Mouse (Mus musculus): ENCODE measurements around the gene Entpd8.

The Entpd8 gene

DNA sequence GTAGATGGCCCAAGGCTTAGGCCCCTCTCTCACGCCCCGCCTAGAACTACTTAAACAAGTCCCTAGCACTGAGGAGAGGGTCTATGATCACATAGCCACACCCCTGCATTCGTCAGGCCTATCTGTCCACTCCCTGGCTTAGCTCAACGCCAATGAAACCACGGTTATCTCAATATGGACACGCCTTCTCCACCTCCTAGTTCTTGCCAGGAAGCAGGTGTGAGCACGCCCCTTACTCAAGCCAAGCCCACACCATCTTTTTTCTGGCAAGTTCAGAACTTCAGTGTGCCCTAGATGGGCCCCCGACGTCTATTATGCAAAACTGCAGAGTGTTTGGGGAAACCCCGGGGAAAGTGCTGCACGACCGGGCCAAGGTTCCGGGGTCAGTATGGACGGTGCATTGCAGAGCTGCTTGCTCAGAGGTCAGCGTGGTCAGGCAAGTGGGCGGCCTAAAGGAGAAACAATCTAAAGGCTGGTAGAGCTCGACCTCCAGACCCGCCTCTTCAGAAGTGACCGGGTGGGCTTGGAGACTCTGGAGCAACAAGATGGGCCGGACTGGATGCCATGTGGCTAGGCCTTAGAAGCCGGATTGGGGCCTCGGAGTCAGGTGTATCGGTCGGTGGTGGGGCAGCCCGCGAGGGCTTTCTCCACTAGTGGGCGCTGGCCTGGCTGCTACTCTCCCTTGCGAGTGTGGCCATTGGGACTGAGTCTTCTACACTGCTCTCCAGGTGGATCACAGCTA lies 15.2 kb downstream of the Entpd8 start, which contains the start of gene Noxa1:
TSS of gene Noxa1 (minus strand) at position 41 of the 742 bp plus-strand sequence.
- no peak for DNase-seq (ENCODE audit: low read depth, low spot score)

DNA sequence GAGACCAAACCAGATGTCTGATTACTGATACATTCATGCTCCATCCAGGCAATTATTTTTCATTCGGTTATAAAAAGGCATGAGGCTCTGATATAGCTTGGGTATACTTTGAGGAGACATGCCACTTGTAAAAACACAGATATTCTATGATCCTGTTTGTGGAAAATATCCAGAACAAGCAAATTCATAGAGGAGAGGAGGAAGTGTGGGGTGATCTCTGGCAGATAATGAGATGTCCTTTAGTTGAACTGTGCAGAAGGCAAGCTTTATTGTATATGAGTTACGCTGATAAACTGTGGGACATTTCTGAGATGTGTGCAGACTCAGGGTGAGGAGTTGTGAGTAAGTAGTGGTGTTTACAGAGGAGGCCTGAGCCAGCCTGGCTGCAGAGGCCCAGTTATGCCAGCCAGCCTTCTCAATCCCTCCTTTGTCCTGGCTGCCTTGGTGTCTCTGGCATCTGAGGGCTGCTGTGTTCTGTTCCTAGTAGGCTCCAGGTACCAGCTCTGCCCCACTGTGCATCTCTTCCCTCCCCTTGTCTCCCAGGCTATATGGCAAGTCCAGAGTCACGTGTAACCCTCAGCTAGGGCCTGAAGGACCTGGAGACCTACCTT lies 18.0 kb downstream of the Entpd8 start:
- no peak for DNase-seq (ENCODE audit: low read depth, low spot score)

DNA sequence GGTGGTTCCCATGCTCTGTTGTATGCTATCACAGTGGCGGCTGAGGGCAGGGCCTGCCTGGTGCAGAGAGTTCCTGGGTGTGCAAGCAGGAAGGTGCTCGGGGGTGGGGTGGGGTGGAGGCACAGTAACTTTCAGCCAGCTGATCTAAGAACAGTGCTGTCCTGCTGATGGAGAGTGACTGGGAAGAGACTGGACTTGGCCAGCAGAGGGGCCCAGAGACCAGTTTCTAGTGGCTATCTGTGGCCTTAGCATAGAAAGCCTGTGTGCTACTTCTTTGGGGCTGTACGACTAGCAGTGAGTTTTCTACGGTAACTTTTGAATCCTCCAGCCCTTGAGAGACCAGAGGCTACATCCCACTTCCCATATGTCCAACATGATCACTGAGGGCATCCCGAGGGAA lies 18.9 kb downstream of the Entpd8 start:
- DNase-seq (ENCODE audit: low read depth, low spot score): peak; percentile 61

- DNase-seq (ENCODE audit: low read depth, low spot score): no peak
Measured at GRCm38 (mm10) chr2:25099703-25100102, 19.6 kb downstream of the Entpd8 start.

GRCm38 (mm10) chr2:25104122-25104521 lies 24.0 kb downstream of the Entpd8 start:
- DNase-seq (ENCODE audit: low read depth, low spot score): no peak

DNA sequence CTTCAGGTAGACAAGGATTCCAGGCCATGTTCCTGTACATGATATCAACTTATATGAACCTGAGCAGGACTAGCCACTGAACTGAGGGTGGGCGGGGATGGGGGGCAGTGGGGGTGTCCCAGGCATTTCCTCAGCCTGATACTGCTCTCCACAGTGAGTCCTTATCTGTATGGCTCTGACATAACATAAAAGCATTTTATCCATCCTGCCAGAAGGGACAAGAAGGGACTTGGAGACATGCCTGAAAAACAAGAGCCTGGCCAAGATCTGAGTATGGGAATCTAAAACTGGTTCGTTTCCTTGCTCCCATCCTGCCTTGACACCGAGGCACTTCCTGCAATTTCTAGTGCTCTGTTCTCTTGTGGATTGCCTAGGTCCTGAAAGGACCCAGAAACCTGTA lies 25.9 kb downstream of the Entpd8 start:
- no peak for DNase-seq (ENCODE audit: low read depth, low spot score)

DNA sequence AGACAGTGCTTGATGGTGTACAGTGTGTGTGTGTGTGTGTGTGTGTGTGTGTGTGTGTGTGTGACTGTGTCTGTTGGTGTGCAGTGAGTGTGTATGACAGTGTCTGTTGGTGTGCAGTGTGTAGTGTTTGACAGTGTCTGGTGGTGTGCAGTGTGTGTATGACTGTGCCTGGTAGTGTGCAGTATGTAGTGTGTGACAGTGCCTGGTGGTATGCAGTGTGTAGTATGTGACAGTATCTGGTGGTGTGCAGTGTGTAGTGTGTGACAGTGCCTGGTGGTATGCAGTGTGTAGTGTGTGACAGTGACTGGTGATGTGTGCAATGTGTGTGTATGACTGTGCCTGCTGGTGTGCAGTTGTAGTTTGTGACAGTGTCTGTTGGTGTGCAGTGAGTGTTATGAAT lies 29.4 kb downstream of the Entpd8 start:
- no peak for DNase-seq (ENCODE audit: low read depth, low spot score)

GRCm38 (mm10) chr2:25110505-25111183 lies 30.5 kb downstream of the Entpd8 start:
- DNase-seq (ENCODE audit: low read depth, low spot score): peak; percentile 8

GRCm38 (mm10) chr2:25111184-25111791 lies 31.2 kb downstream of the Entpd8 start:
- DNase-seq (ENCODE audit: low read depth, low spot score): peak; percentile 42

- no peak for DNase-seq (ENCODE audit: low read depth, low spot score)
Measured at GRCm38 (mm10) chr2:25114308-25114707, 34.2 kb downstream of the Entpd8 start.

DNA sequence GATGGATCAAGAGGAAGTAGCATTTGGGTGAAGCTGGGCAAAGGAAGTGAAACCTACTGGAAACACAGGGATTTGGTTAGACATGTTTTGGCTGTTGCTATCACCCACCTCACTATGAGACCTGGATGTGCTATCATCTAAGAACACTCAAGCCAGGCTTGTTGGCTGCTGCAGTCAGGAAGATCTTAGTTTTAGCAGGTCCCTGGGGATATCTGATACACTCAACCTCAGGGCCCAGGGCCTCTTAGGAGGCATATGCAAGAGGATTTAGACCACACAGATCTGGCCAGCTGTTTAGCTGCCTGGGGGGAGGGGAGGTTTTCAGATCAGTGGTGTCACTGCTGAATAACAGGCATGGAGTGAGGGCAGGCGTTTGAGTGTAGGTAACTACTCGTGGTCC lies 35.3 kb downstream of the Entpd8 start:
- peak; percentile 16 for DNase-seq (ENCODE audit: low read depth, low spot score)

- no peak for DNase-seq (ENCODE audit: low read depth, low spot score)
Measured at GRCm38 (mm10) chr2:25120963-25121362, 40.9 kb downstream of the Entpd8 start.

DNA sequence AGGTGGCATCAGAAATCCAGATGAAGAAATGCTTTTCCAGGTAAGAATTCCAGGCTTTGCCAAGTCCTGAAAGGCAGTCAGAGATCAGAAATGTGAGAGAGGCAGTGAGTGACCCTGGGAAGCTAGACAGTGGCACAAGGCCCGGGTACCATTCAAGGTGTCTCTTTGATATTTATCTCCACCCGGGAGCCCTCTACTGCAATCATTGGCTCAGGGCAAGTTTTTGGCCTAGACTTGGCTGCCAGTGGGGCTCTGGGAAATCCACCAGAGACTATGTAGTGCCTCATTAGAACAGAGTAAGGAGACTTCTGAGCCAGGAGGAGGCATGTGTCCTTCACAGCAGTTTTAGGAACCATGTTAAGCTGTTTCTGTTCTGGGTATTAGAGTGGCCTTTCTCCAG lies 42.6 kb downstream of the Entpd8 start:
- DNase-seq (ENCODE audit: low read depth, low spot score): no peak

GRCm38 (mm10) chr2:25123527-25123926 lies 43.4 kb downstream of the Entpd8 start:
- DNase-seq (ENCODE audit: low read depth, low spot score): no peak

DNA sequence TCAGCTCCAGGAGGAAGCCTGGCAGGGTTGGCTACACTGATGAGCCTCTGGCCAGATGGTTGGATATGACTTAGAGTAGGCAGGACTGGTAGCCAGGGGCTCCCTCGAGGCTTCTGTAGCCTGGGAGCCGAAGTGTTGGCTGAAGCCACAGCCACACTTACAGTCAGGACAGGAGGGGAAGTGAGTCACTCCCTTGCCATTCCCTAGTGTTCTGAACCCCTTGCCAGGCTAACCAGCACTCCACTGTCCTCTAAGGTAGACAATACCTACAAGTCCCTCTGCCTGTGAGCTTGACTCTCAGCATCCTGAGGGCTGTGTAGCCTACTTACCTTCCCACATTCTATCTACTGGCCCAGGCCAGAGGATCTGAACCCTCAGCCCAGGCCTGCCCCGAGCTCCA lies 44.3 kb downstream of the Entpd8 start:
- DNase-seq (ENCODE audit: low read depth, low spot score): peak; percentile 76

GRCm38 (mm10) chr2:25125146-25125545 lies 45.0 kb downstream of the Entpd8 start:
- no peak for DNase-seq (ENCODE audit: low read depth, low spot score)

- DNase-seq (ENCODE audit: low read depth, low spot score): no peak
Measured at GRCm38 (mm10) chr2:25126011-25127010, 46.2 kb downstream of the Entpd8 start.

- peak; percentile 52 for DNase-seq (ENCODE audit: low read depth, low spot score)
Measured at GRCm38 (mm10) chr2:25127206-25127605, 47.1 kb downstream of the Entpd8 start.

DNA sequence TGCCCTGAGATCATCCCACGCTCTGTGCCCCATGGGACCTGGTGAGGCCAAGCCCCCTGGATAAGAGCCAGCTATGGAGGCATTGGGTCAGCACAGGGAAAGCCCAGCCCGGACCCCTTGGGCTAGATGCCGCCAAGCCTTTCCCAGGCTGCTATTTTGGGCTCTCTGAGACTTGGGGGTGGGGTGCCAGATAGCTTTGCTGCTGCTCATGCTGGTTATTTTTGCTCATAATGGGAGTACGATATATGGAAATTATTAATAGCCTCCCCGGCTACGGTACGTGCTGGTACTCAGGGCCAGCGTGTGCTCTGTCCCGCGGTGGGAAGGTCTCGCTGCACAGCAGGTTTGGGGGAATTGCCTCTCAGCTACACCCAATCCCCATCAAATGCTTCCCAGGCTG lies 48.0 kb downstream of the Entpd8 start:
- no peak for DNase-seq (ENCODE audit: low read depth, low spot score)

DNA sequence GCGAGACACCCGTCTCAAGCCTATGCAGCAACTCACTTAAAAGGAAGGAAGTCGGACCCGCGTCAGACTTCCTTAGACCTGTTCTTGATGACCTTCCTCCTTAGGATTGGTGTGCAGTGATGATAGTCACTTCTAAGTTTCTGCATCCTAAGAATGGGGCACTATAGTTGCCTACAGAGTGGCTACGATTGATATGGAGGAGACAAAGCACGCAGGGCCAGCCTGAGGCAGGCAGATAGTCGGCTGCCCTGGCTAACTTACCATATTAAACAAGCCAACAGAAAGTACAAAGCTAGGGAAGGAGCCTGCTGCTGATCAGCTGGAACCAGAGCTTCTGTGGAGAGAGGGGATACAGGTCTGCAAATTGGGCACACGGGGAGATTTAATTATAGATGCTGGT lies 51.5 kb downstream of the Entpd8 start:
- no peak for DNase-seq (ENCODE audit: low read depth, low spot score)

Data from 3T3-L1 (cell line).